Mouse (Mus musculus) heart, embryonic 13.5 days (tissue): ENCODE measurements around the gene Eng. TPM values are rescaled to one million over a fixed set of nuclear protein-coding genes. Genes with fewer than 3 reads are reported as not detected.

ENCODE experiments used
- ATAC-seq: fragments of 200-750 bp; cut with Nextera tagmentation; 2 replicates; pipeline ENCODE4 v1.8.0; 2017; ENCODE audit warnings: moderate TSS enrichment; ENCODE audit not compliant: insufficient number of reproducible peaks, low FRiP score, low TSS enrichment; ENCODE audit errors: extremely low read depth
- H3K27ac ChIP-seq: fragments of 300-500 bp; sonication (generic); replicated peaks from 2 replicates; pipeline ENCODE4 v1.5.1; 2015; ENCODE audit warnings: moderate library complexity, mild to moderate bottlenecking, inconsistent platforms
- H3K27me3 ChIP-seq: fragments of 300-500 bp; sonication (generic); replicated peaks from 2 replicates; pipeline ENCODE4 v1.6.1; 2015; ENCODE audit warnings: mild to moderate bottlenecking, inconsistent platforms
- H3K36me3 ChIP-seq: fragments of 300-500 bp; sonication (generic); 2 replicates; pipeline ENCODE4 v1.6.1; 2015; ENCODE audit warnings: mild to moderate bottlenecking, inconsistent platforms
- H3K4me1 ChIP-seq: fragments of 300-500 bp; sonication (generic); 2 replicates; pipeline ENCODE4 v1.6.1; 2015; ENCODE audit warnings: inconsistent platforms
- H3K4me2 ChIP-seq: fragments of 300-500 bp; sonication (generic); 2 replicates; pipeline ENCODE4 v1.6.1; 2015; ENCODE audit warnings: inconsistent platforms, mild to moderate bottlenecking, moderate library complexity
- H3K4me3 ChIP-seq: fragments of 300-500 bp; sonication (generic); 2 replicates; pipeline ENCODE4 v1.5.1; 2015; ENCODE audit warnings: moderate library complexity, mild to moderate bottlenecking, inconsistent platforms
- H3K9ac ChIP-seq: fragments of 300-500 bp; sonication (generic); 2 replicates; pipeline ENCODE4 v1.6.1; 2015; ENCODE audit warnings: inconsistent platforms, mild to moderate bottlenecking, moderate library complexity
- H3K9me3 ChIP-seq: fragments of 300-500 bp; sonication (generic); 2 replicates; pipeline ENCODE4 v1.6.1; 2016; ENCODE audit warnings: inconsistent platforms
- WGBS: fragments of 180-500 bp; shearing (Covaris S2); methylation state at CpG from one replicate; pipeline ENCODE4 v1.1.7; 2015; ENCODE audit warnings: mixed read lengths; 5-methylcytosine and 5-hydroxymethylcytosine counted together
- polyA plus RNA-seq: library from polyadenylated mRNA; unstranded; fragments of >200 nt; fragmentation: Nextera tagmentation; extraction: Ambion mirVana; gene quantifications from 2 replicates; pipeline ENCODE4 v1.2.1, GENCODE M21; 2015

The Eng gene
- polyA plus RNA-seq, 1 experiment from 2014 or later: 155 TPM

DNA sequence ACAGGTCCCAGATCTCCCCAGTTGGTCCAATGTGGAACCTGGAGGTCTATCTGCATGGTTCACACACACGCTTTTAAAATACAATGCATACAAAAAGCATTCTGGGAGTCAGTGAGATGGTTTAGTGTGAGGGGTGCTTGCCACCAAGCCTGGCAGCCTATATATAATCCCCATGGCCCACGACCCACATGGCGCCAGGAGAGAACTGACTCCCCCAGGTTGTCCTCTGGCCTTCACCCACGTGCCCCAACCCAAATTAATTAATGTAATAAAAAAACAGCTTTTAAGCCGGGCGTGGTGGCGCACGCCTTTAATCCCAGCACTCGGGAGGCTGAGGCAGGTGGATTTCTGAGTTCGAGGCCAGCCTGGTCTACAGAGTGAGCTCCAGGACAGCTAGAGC, 37.3 kb downstream of the Eng start:
- H3K27ac ChIP-seq: no peak overlapping the region
- H3K4me2 ChIP-seq: no peak overlapping the region
- no peaks in the 10 kb centered on the region for H3K27me3 ChIP-seq
- peaks cover 96% of the 10 kb centered on the region for H3K36me3 ChIP-seq
- H3K4me3 ChIP-seq: no peak overlapping the region
- 91% methylated on average over 10 of the region's 10 CpGs for WGBS
- peaks cover 28% of the 10 kb centered on the region for H3K4me1 ChIP-seq
- H3K9me3 ChIP-seq: no peaks in the 10 kb centered on the region
- ATAC-seq: no peak
- no peak overlapping the region for H3K9ac ChIP-seq

DNA sequence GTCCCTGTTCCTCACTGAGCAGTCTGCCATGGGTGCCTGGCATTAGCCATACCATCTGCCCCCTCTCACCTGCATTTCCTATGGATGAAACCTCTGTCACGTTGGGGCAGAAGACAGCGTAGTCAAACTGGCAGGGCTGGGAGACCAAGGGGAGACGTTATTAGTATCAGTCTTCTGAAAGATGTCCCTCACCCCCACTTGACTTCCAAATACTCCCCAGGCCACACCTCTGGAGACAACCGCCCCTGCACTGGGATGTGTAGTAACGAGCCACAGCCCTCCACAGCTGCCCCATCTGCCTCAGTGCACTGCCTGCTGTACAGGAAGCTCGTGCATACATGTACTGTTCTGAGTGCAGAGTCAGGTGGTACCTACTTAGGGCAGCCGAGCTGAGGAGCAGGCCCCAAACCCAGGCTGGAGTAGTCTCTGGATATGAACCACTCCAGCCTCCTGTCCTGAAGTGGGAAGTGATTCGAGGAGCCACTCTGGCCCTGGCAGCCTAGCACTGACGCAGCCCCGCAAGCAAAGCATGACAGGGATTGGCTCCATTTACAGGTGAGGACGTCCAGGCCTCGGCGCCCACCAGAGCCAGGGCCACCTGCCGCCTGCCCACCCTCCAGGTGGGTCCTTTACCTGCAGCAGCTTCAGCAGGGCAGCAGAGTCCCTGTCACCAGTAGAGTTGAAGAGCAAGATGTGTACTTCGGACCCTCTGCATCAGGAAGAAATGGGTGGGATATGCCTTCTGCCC, 38.5 kb downstream of the Eng start:
- peaks cover 21% of the 10 kb centered on the region for H3K4me1 ChIP-seq
- WGBS: 85% methylated on average over 15 of the region's 15 CpGs
- no peak overlapping the region for H3K9ac ChIP-seq
- no peak overlapping the region for H3K4me2 ChIP-seq
- H3K9me3 ChIP-seq: no peaks in the 10 kb centered on the region
- H3K27ac ChIP-seq: no peak overlapping the region
- peaks cover 84% of the 10 kb centered on the region for H3K36me3 ChIP-seq
- H3K4me3 ChIP-seq: no peak overlapping the region
- ATAC-seq: no peak
- H3K27me3 ChIP-seq: no peaks in the 10 kb centered on the region

DNA sequence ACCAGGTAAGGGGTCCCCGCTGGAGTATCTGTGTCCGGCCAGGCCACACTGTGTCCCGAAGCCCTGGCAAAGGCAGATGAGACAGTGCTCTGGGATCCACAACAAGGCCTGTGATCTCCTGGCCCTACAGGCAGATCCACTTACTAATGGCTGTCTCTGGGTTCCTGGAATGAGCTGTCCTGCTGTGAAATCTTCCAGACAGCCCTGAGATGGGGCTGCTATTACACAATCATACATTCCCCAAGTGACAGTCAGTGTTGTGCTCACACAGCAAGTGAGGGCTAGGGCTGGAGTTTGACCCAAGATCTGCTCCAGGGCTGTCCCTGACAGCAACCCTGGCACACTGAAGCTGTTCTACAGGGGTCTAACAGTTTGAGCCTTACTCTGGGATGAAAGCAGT, 39.4 kb downstream of the Eng start:
- no peaks in the 10 kb centered on the region for H3K27me3 ChIP-seq
- WGBS: 95% methylated on average over 3 of the region's 3 CpGs
- H3K9ac ChIP-seq: no peak overlapping the region
- H3K4me3 ChIP-seq: no peak overlapping the region
- no peak for ATAC-seq
- peaks cover 80% of the 10 kb centered on the region for H3K36me3 ChIP-seq
- no peaks in the 10 kb centered on the region for H3K9me3 ChIP-seq
- H3K4me1 ChIP-seq: peaks cover 11% of the 10 kb centered on the region
- H3K4me2 ChIP-seq: no peak overlapping the region
- H3K27ac ChIP-seq: no peak overlapping the region

DNA sequence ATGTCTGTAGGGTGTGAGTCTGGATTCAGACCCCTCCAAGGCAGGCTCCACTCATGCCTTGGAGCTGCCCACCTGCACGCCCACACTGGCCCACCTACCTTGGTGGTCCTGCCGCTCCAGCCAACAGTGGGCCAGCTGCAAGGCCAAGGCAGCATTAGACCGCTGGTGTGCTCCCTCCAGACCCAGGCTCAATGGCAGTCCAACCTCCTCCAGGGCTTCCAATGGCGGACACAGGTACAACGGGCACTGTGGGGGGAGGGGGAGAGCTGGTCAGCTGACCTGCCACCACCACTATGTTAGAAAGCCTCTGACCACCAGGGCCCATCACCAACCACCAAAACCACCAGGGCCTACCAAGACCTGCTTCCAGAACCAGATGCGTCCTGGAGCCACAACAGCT, 40.2 kb downstream of the Eng start:
- no peak for ATAC-seq
- no peaks in the 10 kb centered on the region for H3K9me3 ChIP-seq
- no peaks in the 10 kb centered on the region for H3K27me3 ChIP-seq
- peaks cover 12% of the 10 kb centered on the region for H3K4me1 ChIP-seq
- H3K27ac ChIP-seq: no peak overlapping the region
- no peak overlapping the region for H3K9ac ChIP-seq
- 89% methylated on average over 5 of the region's 6 CpGs for WGBS
- no peak overlapping the region for H3K4me3 ChIP-seq
- peaks cover 75% of the 10 kb centered on the region for H3K36me3 ChIP-seq
- no peak overlapping the region for H3K4me2 ChIP-seq

DNA sequence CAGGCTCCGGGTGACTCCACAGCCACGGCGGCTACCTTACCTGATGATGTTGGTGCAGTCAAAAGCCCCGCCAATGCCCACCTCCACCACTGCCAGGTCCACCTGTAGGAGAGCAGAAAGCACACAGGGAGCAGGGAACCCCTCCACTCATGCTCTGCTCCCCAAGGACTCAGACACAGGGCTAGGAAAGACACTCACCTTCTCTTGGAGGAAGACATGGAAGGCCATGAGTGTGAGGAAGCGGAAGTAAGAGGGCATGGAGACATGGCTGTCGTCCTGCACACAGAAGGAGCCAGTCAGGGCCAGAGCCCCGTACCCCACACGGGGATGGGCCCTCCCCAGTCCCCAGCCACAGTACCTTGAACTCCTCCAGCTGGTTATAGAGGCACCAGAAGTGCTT, 41.2 kb downstream of the Eng start:
- ATAC-seq: no peak
- no peak overlapping the region for H3K9ac ChIP-seq
- H3K4me2 ChIP-seq: no peak overlapping the region
- WGBS: 87% methylated on average over 8 of the region's 8 CpGs
- no peaks in the 10 kb centered on the region for H3K9me3 ChIP-seq
- no peak overlapping the region for H3K4me3 ChIP-seq
- no peak overlapping the region for H3K27ac ChIP-seq
- H3K36me3 ChIP-seq: peaks cover 74% of the 10 kb centered on the region
- no peaks in the 10 kb centered on the region for H3K27me3 ChIP-seq
- peaks cover 16% of the 10 kb centered on the region for H3K4me1 ChIP-seq

DNA sequence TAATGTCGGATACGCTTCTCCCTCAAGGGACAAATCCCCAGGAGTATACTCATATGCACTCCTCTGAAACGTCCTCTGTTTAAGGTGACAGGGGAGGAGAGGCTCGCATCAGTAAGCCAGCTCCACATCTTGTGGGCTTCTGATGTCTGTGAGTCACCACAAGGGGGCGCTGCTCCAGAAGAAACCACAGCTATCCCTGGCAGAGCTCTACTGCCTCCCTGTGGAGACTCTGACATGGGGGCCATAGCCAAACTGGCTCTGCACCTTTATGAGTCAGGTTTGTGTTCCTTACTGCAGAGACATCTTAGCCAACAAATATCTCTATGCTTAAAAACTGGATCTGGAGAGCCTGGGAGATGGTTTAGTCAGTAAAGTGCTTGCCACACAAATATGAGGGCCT, 43.0 kb downstream of the Eng start:
- Histone ChIP-seq H3K27ac (no peak overlapping the region), H3K36me3 (peaks cover 55% of the 10 kb centered on the region), H3K27me3 (no peaks in the 10 kb centered on the region), H3K9me3 (no peaks in the 10 kb centered on the region), H3K4me3 (no peak overlapping the region), H3K9ac (no peak overlapping the region), H3K4me2 (no peak overlapping the region), H3K4me1 (peaks cover 26% of the 10 kb centered on the region)
- no peak for ATAC-seq
- WGBS: 19% methylated on average over 5 of the region's 5 CpGs

DNA sequence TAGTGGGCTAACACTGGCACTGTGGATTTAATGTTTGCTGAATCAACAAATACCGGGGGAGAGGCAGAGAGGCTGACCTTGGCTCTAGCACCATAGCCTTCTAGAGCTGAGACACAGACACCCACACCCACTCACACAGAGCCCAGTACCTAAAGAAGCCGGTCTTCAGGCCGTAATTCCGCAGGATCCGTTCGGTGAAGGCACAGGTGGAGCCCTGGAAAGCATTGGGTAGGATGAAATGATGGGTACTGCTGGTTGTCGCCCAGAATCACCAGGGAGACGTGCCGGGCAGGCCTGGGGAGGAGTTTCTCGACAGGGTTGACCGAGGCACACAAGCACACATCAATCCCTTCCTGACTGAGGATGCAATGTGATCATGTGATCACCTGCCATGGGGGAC, 44.6 kb downstream of the Eng start:
- Histone ChIP-seq H3K9ac (no peak overlapping the region), H3K9me3 (no peaks in the 10 kb centered on the region), H3K27ac (no peak overlapping the region), H3K4me3 (no peak overlapping the region), H3K4me1 (peaks cover 30% of the 10 kb centered on the region), H3K36me3 (peaks cover 39% of the 10 kb centered on the region), H3K27me3 (no peaks in the 10 kb centered on the region), H3K4me2 (no peak overlapping the region)
- 74% methylated on average over 11 of the region's 11 CpGs for WGBS
- no peak for ATAC-seq

DNA sequence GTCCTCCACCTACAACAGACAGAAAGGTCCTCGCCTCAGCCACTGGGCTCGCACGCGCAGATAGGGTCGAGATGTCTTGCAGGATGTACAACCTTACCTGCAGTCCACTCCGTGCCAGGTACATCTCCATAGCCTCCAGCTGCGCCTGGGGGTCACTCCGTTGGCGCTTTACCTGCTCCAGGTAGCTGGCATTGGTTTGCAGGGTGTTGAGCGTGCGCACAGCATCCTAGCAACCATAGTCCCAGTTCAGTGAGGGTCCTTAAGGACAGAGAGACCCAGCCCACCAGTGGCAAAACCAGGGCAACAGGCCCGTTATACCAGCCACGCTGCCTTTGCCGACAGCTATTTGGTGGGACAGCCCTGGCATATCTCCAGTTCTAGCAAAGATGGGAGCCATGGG, 46.1 kb downstream of the Eng start:
- Histone ChIP-seq H3K36me3 (peaks cover 24% of the 10 kb centered on the region), H3K27me3 (no peaks in the 10 kb centered on the region), H3K9me3 (no peaks in the 10 kb centered on the region), H3K9ac (peak overlapping the region; percentile 94), H3K4me1 (peaks cover 30% of the 10 kb centered on the region), H3K4me3 (peak overlapping the region; percentile 82), H3K4me2 (peak overlapping the region; percentile 87), H3K27ac (no peak overlapping the region)
- WGBS: 94% methylated on average over 14 of the region's 14 CpGs
- no peak for ATAC-seq

DNA sequence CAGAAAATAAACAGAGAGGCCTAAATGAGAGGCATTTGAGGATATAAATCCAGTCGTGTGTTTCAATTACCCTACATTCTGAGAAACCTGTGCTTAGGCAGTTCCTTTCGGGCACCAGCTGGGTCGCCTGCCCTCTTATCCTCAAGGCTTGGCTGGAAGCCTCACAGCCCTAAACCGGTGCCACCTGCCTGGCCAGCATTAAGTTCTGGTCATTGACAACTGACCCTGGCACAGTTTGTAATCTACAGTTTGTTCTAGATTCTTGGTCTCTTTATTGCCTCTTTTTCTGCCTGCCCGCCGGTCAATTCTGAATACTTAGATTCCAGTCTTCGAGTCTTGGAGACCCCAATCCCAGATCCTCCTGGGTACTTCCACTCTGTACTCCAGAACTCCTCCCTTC, 46.9 kb downstream of the Eng start:
- no peak for ATAC-seq
- no peak overlapping the region for H3K27ac ChIP-seq
- H3K4me2 ChIP-seq: peak overlapping the region; percentile 87
- H3K4me3 ChIP-seq: peak overlapping the region; percentile 82
- no peaks in the 10 kb centered on the region for H3K9me3 ChIP-seq
- no peaks in the 10 kb centered on the region for H3K27me3 ChIP-seq
- peaks cover 30% of the 10 kb centered on the region for H3K4me1 ChIP-seq
- H3K9ac ChIP-seq: peak overlapping the region; percentile 94
- peaks cover 17% of the 10 kb centered on the region for H3K36me3 ChIP-seq
- WGBS: 21% methylated on average over 7 of the region's 7 CpGs

DNA sequence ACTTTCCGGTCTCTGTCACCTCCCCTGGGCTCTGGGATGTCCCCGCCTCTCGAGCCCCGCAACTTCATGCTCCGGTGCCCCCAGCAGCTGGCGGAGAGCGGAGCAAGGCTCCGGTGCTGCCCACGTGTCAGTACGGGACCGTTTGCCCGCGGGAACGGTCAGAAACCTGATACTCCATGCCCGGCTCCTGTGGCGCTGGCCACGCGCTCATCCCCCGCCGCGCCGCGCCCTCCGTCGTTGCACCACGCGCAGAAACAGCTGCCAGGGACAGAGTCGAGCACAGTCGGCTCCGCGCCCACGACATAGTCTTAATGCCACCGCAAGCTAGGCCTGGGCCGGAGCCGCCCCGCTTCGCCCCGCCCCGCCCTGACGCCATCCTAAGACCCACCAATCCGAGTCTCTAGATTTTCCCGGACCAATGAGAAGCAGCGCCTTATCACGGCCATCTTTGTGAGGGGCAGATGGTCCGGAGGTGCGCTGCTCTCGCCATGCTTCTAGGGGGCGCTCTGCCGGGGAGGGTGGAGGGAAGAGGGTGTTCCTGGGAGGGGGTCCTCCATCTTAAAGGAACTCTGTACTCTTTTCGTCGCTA, 47.5 kb downstream of the Eng start:
- H3K27ac ChIP-seq: peak overlapping the region; percentile 71
- H3K9me3 ChIP-seq: no peaks in the 10 kb centered on the region
- peaks cover 30% of the 10 kb centered on the region for H3K4me1 ChIP-seq
- peak overlapping the region; percentile 87 for H3K4me2 ChIP-seq
- WGBS: under 1% methylated on average over 51 of the region's 51 CpGs
- no peaks in the 10 kb centered on the region for H3K27me3 ChIP-seq
- peak; percentile 94 for ATAC-seq
- peak overlapping the region; percentile 82 for H3K4me3 ChIP-seq
- peaks cover 16% of the 10 kb centered on the region for H3K36me3 ChIP-seq
- peak overlapping the region; percentile 94 for H3K9ac ChIP-seq

DNA sequence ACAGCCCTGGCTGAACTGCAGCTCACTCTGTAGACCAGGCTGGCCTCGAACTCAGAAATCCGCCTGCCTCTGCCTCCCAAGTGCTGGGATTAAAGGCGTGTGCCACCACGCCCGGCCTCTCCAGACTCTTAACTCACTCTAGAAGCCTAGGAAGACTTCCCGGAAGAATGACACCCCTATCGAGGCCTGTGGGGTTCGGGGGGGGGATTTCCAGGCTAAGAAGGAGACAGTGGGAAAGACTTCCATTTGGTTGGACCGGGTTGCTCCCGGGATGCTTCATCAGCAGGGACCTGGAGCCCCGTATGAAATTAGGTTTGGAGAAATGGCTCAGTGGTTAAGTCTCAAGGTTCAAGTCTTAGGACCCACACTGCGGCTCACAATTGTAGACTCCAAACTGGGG, 48.3 kb downstream of the Eng start:
- Histone ChIP-seq H3K36me3 (peaks cover 16% of the 10 kb centered on the region), H3K27ac (0 out of 2 replicates have a peak overlapping the region, but pooled peaks have one; percentile 45), H3K4me3 (peak overlapping the region; percentile 82), H3K4me1 (peaks cover 28% of the 10 kb centered on the region), H3K9me3 (no peaks in the 10 kb centered on the region), H3K9ac (peak overlapping the region; percentile 81), H3K4me2 (peak overlapping the region; percentile 87), H3K27me3 (no peaks in the 10 kb centered on the region)
- ATAC-seq: no peak
- 85% methylated on average over 12 of the region's 12 CpGs for WGBS

DNA sequence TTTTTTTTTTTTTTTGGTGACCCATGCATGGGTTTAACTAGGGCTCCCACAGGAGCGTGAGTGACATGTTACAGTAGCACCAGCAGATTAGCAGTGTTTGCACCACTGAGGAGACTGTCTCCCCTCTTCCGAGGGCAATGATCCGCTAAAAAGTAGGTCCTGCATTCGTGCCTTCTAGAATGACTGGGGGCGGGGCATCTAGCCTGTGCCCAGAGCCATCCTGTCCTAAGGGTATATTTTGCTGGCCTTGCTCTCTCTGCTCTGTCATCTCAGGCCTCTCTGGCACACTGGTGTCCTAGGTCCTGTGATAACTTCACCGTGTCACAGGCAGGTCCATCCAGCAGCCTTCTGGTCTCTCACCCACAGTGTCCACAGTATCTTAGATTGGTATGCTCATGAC, 53.3 kb downstream of the Eng start:
- no peaks in the 10 kb centered on the region for H3K27me3 ChIP-seq
- H3K4me3 ChIP-seq: no peak overlapping the region
- 73% methylated on average over 6 of the region's 6 CpGs for WGBS
- no peak for ATAC-seq
- H3K36me3 ChIP-seq: peaks cover 30% of the 10 kb centered on the region
- no peak overlapping the region for H3K4me2 ChIP-seq
- H3K27ac ChIP-seq: no peak overlapping the region
- H3K9me3 ChIP-seq: no peaks in the 10 kb centered on the region
- H3K9ac ChIP-seq: no peak overlapping the region
- peaks cover 1% of the 10 kb centered on the region; the same call in 1 of the 2 replicates for H3K4me1 ChIP-seq
